Comparison of ENCODE assay signal across 8 mouse cellular contexts in the genomic region with DNA sequence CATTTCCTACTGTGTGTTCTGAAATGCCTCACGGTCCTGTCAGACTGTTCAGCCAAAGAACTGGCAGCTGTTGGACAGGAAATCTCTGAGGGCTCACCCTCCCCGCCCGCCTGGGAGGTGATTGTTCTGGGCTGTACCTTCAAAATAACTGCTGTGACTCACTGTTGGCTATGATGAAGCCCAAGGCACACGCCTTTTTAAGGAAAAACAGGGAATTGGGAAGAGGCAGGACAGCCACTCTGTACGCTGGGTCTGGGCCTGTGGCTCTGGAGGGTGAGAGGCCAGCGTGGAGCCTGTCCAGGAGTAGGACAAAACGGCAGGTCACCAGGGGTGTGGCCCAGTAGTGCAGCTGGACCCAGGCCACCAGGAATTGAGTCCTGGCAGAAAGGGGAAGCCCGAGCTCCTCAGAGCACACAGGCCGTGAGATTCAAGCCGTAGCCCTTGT. TPM values are rescaled to one million over a fixed set of nuclear protein-coding genes. Genes with fewer than 3 reads are reported as not detected.
DNase-seq lines count a peak whose midpoint lies in the region; ATAC-seq lines count a peak whose summit lies in the region.

No protein-coding gene starts in this region.

- 70% methylated on average over 10 of the region's 10 CpGs for WGBS in kidney, embryonic 14.5 days
- WGBS in heart, embryonic 12.5 days: 62% methylated on average over 10 of the region's 10 CpGs
- 59% methylated on average over 10 of the region's 10 CpGs for WGBS in liver, embryonic 15.5 days (ENCODE audit: insufficient replicate concordance)
- WGBS in midbrain, embryonic 11.5 days: 89% methylated on average over 10 of the region's 10 CpGs

- H3K9ac ChIP-seq in kidney, embryonic 14.5 days (ENCODE audit: low read depth, low read length): no peak overlapping the region
- no peak overlapping the region for H3K9ac ChIP-seq in heart, embryonic 12.5 days
- no peak overlapping the region for H3K9ac ChIP-seq in liver, embryonic 15.5 days
- H3K9ac ChIP-seq in midbrain, embryonic 11.5 days (ENCODE audit: low read length): no peak overlapping the region

- ATAC-seq in kidney, embryonic 14.5 days (ENCODE audit: low FRiP score, low TSS enrichment): no peak
- no peak; the same call in 1 of the 2 replicates for ATAC-seq in heart, embryonic 12.5 days (ENCODE audit: insufficient number of reproducible peaks, low FRiP score)
- peak; percentile 5; the same call in 1 of the 2 replicates for ATAC-seq in liver, embryonic 15.5 days (ENCODE audit: insufficient read depth)
- ATAC-seq in megakaryocyte-erythroid progenitor cell, adult 5-6 weeks (replicated peaks; ENCODE audit: low FRiP score, low TSS enrichment, poor library complexity, severe bottlenecking): no peak
- no peak for ATAC-seq in midbrain, embryonic 11.5 days (ENCODE audit: low FRiP score)

- peaks cover 15% of the 10 kb centered on the region for H3K4me1 ChIP-seq in kidney, embryonic 14.5 days (ENCODE audit: control insufficient read depth, insufficient read depth, low read length)
- peaks cover 32% of the 10 kb centered on the region for H3K4me1 ChIP-seq in heart, embryonic 12.5 days (replicated peaks)
- peaks cover 18% of the 10 kb centered on the region for H3K4me1 ChIP-seq in liver, embryonic 15.5 days (replicated peaks)
- peaks cover 10% of the 10 kb centered on the region for H3K4me1 ChIP-seq in midbrain, embryonic 11.5 days (ENCODE audit: control insufficient read depth, insufficient read depth, low read length)

- H3K36me3 ChIP-seq in kidney, embryonic 14.5 days (ENCODE audit: control insufficient read depth, insufficient read depth, low read length): peaks cover 8% of the 10 kb centered on the region; the same call in 1 of the 2 replicates
- no peaks in the 10 kb centered on the region for H3K36me3 ChIP-seq in heart, embryonic 12.5 days
- H3K36me3 ChIP-seq in liver, embryonic 15.5 days (replicated peaks): peaks cover 21% of the 10 kb centered on the region
- H3K36me3 ChIP-seq in midbrain, embryonic 11.5 days (ENCODE audit: control insufficient read depth, insufficient read depth, low read length): no peaks in the 10 kb centered on the region

- no peaks in the 10 kb centered on the region for H3K27me3 ChIP-seq in kidney, embryonic 14.5 days (ENCODE audit: control insufficient read depth, insufficient read depth, low read length)
- no peaks in the 10 kb centered on the region for H3K27me3 ChIP-seq in heart, embryonic 12.5 days (replicated peaks)
- no peaks in the 10 kb centered on the region for H3K27me3 ChIP-seq in liver, embryonic 15.5 days
- H3K27me3 ChIP-seq in midbrain, embryonic 11.5 days (ENCODE audit: control insufficient read depth, insufficient read depth, low read length): no peaks in the 10 kb centered on the region

- no peak overlapping the region for H3K4me2 ChIP-seq in kidney, embryonic 14.5 days (replicated peaks; ENCODE audit: low read depth, low read length)
- H3K4me2 ChIP-seq in heart, embryonic 12.5 days: no peak overlapping the region
- H3K4me2 ChIP-seq in liver, embryonic 15.5 days: no peak overlapping the region
- H3K4me2 ChIP-seq in midbrain, embryonic 11.5 days: no peak overlapping the region

- H3K9me3 ChIP-seq in kidney, embryonic 14.5 days (ENCODE audit: control insufficient read depth, low read length): no peaks in the 10 kb centered on the region
- H3K9me3 ChIP-seq in heart, embryonic 12.5 days (replicated peaks): no peaks in the 10 kb centered on the region
- H3K9me3 ChIP-seq in liver, embryonic 15.5 days (replicated peaks): no peaks in the 10 kb centered on the region
- H3K9me3 ChIP-seq in midbrain, embryonic 11.5 days (ENCODE audit: control insufficient read depth, low read length): no peaks in the 10 kb centered on the region

- peak; percentile 51 for DNase-seq in kidney, adult 11 months
- peak; percentile 68 for DNase-seq in brain, adult 2 months (ENCODE audit: low read depth, low spot score)
- no peak for DNase-seq in midbrain, embryonic 11.5 days (ENCODE audit: low spot score, missing footprints)
- no peak for DNase-seq in layer of hippocampus, adult 8-10 months (ENCODE audit: low spot score in 2 of 2)

- no peak overlapping the region for H3K27ac ChIP-seq in kidney, embryonic 14.5 days (ENCODE audit: low read depth, low read length)
- peak overlapping the region; percentile 41; the same call in 1 of the 2 replicates for H3K27ac ChIP-seq in heart, embryonic 12.5 days (ENCODE audit: poor library complexity, severe bottlenecking)
- H3K27ac ChIP-seq in liver, embryonic 15.5 days (replicated peaks): no peak overlapping the region
- no peak overlapping the region for H3K27ac ChIP-seq in midbrain, embryonic 11.5 days (ENCODE audit: low read depth, low read length)

- no peak overlapping the region for H3K4me3 ChIP-seq in kidney, embryonic 14.5 days (ENCODE audit: low read length)
- no peak overlapping the region for H3K4me3 ChIP-seq in heart, embryonic 12.5 days
- no peak overlapping the region for H3K4me3 ChIP-seq in liver, embryonic 15.5 days (replicated peaks)
- H3K4me3 ChIP-seq in midbrain, embryonic 11.5 days (ENCODE audit: low read depth, low read length): no peak overlapping the region

RNA-seq across cellular contexts. Expression of gene Hip1r, which starts 18.8 kb away (rescaled TPM):
- 11.0 and 13.0 TPM in 2 replicates for polyA plus RNA-seq in kidney, embryonic 14.5 days (2014; fragmentation: Nextera tagmentation; extraction: Ambion mirVana)
- polyA plus RNA-seq in heart, embryonic 12.5 days (2016; fragmentation: Nextera tagmentation; extraction: Ambion mirVana): 4.8 and 7.5 TPM in 2 replicates
- polyA plus RNA-seq in liver, embryonic 15.5 days (2015; fragmentation: Nextera tagmentation; extraction: Ambion mirVana): 11.4 and 12.9 TPM in 2 replicates
- total RNA-seq in megakaryocyte-erythroid progenitor cell, adult 5-6 weeks (2014; fragmentation: Nextera tagmentation): 9.3 and 9.5 TPM in 2 replicates
- total RNA-seq in megakaryocyte-erythroid progenitor cell, adult 5-6 weeks (2017): 13.7 and 30.9 TPM in 2 replicates
- 4.6 and 5.2 TPM in 2 replicates for polyA plus RNA-seq in midbrain, embryonic 11.5 days (2014; fragmentation: Nextera tagmentation; extraction: Ambion mirVana)
- 10 to 100 TPM; 33.5 to 47.0 (median 44.6) TPM for total RNA-seq in layer of hippocampus, adult 8-10 months (2022)

RNA-seq across cellular contexts. Expression of gene Vps37b, which starts 39.9 kb away (rescaled TPM):
- 20.2 and 27.6 TPM in 2 replicates for polyA plus RNA-seq in kidney, embryonic 14.5 days (2014; fragmentation: Nextera tagmentation; extraction: Ambion mirVana)
- polyA plus RNA-seq in heart, embryonic 12.5 days (2016; fragmentation: Nextera tagmentation; extraction: Ambion mirVana): 61.9 and 64.4 TPM in 2 replicates
- 16.5 and 17.3 TPM in 2 replicates for polyA plus RNA-seq in liver, embryonic 15.5 days (2015; fragmentation: Nextera tagmentation; extraction: Ambion mirVana)
- total RNA-seq in megakaryocyte-erythroid progenitor cell, adult 5-6 weeks (2014; fragmentation: Nextera tagmentation): 20.8 and 34.3 TPM in 2 replicates
- total RNA-seq in megakaryocyte-erythroid progenitor cell, adult 5-6 weeks (2017): 12.8 and 15.5 TPM in 2 replicates
- 45.5 and 50.7 TPM in 2 replicates for polyA plus RNA-seq in midbrain, embryonic 11.5 days (2014; fragmentation: Nextera tagmentation; extraction: Ambion mirVana)
- 10 to 100 TPM; 35.9 to 39.4 (median 36.6) TPM for total RNA-seq in layer of hippocampus, adult 8-10 months (2022)

Comparison
In these comparisons a context has a peak if more than half of its experiments do, and no peak if none do; other contexts are left out.
1. DNase-seq: peak in kidney, adult 11 months (single experiment) and brain, adult 2 months (single experiment); none in midbrain, embryonic 11.5 days (single experiment) and layer of hippocampus, adult 8-10 months (0 of 2).